Mouse (Mus musculus) embryonic facial prominence, embryonic 11.5 days (tissue): Measurements from ENCODE around the gene Hrh3. TPM values are rescaled to one million over a fixed set of nuclear protein-coding genes. Genes with fewer than 3 reads are reported as not detected.

Experiments used
- ATAC-seq: fragments of 200-750 bp; cut with Nextera tagmentation; replicated peaks from 2 replicates; pipeline ENCODE4 v1.8.0; 2017; ENCODE audit warnings: low read depth; ENCODE audit not compliant: insufficient number of reproducible peaks, low FRiP score, low TSS enrichment
- DNase-seq: peaks from one replicate; pipeline ENCODE4 v3.0.0-alpha.2; 2015; ENCODE audit warnings: low spot score
- H3K27ac ChIP-seq: fragments of 300-500 bp; sonication (generic); replicated peaks from 2 replicates; pipeline ENCODE4 v1.5.1; 2014; ENCODE audit warnings: mild to moderate bottlenecking, low read depth, low read length, control low read depth
- H3K27me3 ChIP-seq: fragments of 300-500 bp; sonication (generic); 2 replicates; pipeline ENCODE4 v1.6.1; 2014; ENCODE audit warnings: mild to moderate bottlenecking, low read length, moderate library complexity, mixed read lengths; ENCODE audit not compliant: control insufficient read depth, insufficient read depth
- H3K36me3 ChIP-seq: fragments of 300-500 bp; sonication (generic); replicated peaks from 2 replicates; pipeline ENCODE4 v1.6.1; 2014; ENCODE audit warnings: low read depth, mild to moderate bottlenecking, low read length, moderate library complexity, mixed read lengths; ENCODE audit not compliant: control insufficient read depth, insufficient read depth
- H3K4me1 ChIP-seq: fragments of 300-500 bp; sonication (generic); 2 replicates; pipeline ENCODE4 v1.6.1; 2014; ENCODE audit warnings: low read length, mixed read lengths; ENCODE audit not compliant: control insufficient read depth, insufficient read depth
- H3K4me2 ChIP-seq: fragments of 300-500 bp; sonication (generic); 2 replicates; pipeline ENCODE4 v1.6.1; 2014; ENCODE audit warnings: low read depth, mild to moderate bottlenecking, control low read depth, low read length, moderate library complexity
- H3K4me3 ChIP-seq: fragments of 300-500 bp; sonication (generic); 2 replicates; pipeline ENCODE4 v1.5.1; 2014; ENCODE audit warnings: low read depth, low read length, control low read depth
- H3K9ac ChIP-seq: fragments of 300-500 bp; sonication (generic); replicated peaks from 2 replicates; pipeline ENCODE4 v1.6.1; 2014; ENCODE audit warnings: mild to moderate bottlenecking, control low read depth, low read length
- H3K9me3 ChIP-seq: fragments of 300-500 bp; sonication (generic); replicated peaks from 2 replicates; pipeline ENCODE4 v1.6.1; 2016; ENCODE audit warnings: mild to moderate bottlenecking, low read length, inconsistent platforms, mixed read lengths; ENCODE audit not compliant: control insufficient read depth
- WGBS: fragments of 180-500 bp; shearing (Covaris S2); extraction: QIAGEN DNeasy Blood & Tissue Kit; methylation state at CpG from one replicate; pipeline ENCODE4 v1.1.7; 2014; 5-methylcytosine and 5-hydroxymethylcytosine counted together
- polyA plus RNA-seq: library from polyadenylated mRNA; unstranded; fragments of >200 nt; fragmentation: Nextera tagmentation; extraction: Ambion mirVana; gene quantifications from 2 replicates; pipeline ENCODE4 v1.2.1, GENCODE M21; 2014

The Hrh3 gene
- polyA plus RNA-seq, 1 experiment from 2014 or later: 0.41 TPM

DNA sequence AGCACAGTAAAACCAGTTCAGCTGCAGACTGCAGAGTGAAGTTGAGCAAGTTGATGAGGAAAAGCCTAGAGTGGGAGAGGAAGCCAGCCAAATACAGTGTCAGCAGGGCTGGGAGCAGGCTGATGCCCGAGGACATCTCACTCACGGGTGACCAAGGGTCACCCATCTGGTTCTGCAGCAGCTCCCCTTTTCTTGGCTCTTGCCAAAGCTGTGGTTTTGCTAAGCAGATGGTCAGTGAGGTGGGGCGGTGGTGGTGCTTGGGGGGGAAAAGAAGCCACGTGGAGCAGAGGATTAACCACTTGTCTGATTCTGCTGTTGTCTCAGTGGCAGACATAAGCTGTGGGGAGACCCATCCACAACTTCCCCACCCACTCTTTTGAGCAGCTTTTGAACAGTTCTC lies 21.9 kb upstream of the Hrh3 start:
- Histone ChIP-seq H3K9ac (no peak overlapping the region), H3K4me3 (no peak overlapping the region), H3K9me3 (no peaks in the 10 kb centered on the region), H3K27me3 (no peaks in the 10 kb centered on the region), H3K4me1 (no peaks in the 10 kb centered on the region), H3K4me2 (no peak overlapping the region), H3K36me3 (no peaks in the 10 kb centered on the region), H3K27ac (no peak overlapping the region)
- no peak for DNase-seq
- 25% methylated on average over 4 of the region's 4 CpGs for WGBS
- ATAC-seq: no peak

DNA sequence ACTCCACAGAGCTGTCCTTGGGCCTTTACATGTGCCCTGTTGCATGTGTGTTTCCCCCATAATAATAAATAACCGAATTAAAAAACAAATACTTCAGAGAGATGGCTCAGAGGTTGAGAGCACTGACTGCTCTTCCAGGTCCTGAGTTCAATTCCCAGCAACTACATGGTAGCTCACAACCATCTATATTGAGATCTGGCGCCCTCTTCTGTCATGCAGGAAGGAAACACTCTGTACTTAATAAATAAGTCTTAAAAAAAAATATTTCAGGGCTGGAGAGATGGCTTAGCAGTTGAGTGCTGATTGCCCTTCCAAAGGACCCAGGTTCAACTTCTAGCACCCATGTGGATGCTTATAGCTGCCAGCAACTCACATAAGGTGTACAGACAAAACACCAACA lies 19.9 kb upstream of the Hrh3 start:
- Histone ChIP-seq H3K36me3 (no peaks in the 10 kb centered on the region), H3K4me2 (no peak overlapping the region), H3K4me3 (no peak overlapping the region), H3K27ac (no peak overlapping the region), H3K27me3 (no peaks in the 10 kb centered on the region), H3K4me1 (no peaks in the 10 kb centered on the region), H3K9ac (no peak overlapping the region), H3K9me3 (no peaks in the 10 kb centered on the region)
- WGBS: 80% methylated on average over 2 of the region's 2 CpGs
- DNase-seq (no peak), ATAC-seq (no peak)

DNA sequence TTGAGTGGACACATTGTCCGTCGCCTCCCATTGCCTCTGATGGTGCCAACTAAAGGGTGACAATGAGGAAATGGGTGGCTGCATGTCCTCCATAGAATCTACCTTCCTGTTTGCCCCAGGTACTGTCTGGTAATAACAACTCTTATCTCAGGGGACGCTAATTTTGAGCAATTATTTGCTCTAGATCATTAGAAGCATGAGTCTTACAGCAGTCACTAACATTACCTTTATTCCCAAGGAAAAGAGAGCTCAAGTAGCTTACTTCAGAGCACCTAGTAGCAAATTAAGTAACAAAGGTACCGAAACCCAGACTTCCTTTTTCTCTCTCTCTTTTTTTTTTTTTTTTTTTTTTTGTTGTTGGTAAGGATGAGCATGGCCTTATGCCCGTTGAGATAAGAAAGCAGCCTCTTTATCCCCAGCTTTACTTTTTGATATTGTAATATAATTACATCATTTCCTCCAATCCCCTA lies 16.0 kb upstream of the Hrh3 start:
- Histone ChIP-seq H3K27ac (no peak overlapping the region), H3K4me3 (peak overlapping the region; percentile 78), H3K4me2 (peak overlapping the region; percentile 83), H3K9ac (peak overlapping the region; percentile 82; the same call in 1 of the 2 replicates), H3K4me1 (peaks cover 3% of the 10 kb centered on the region), H3K9me3 (no peaks in the 10 kb centered on the region), H3K27me3 (no peaks in the 10 kb centered on the region), H3K36me3 (no peaks in the 10 kb centered on the region)
- DNase-seq (no peak), ATAC-seq (no peak)
- WGBS: 67% methylated on average over 5 of the region's 5 CpGs

DNA sequence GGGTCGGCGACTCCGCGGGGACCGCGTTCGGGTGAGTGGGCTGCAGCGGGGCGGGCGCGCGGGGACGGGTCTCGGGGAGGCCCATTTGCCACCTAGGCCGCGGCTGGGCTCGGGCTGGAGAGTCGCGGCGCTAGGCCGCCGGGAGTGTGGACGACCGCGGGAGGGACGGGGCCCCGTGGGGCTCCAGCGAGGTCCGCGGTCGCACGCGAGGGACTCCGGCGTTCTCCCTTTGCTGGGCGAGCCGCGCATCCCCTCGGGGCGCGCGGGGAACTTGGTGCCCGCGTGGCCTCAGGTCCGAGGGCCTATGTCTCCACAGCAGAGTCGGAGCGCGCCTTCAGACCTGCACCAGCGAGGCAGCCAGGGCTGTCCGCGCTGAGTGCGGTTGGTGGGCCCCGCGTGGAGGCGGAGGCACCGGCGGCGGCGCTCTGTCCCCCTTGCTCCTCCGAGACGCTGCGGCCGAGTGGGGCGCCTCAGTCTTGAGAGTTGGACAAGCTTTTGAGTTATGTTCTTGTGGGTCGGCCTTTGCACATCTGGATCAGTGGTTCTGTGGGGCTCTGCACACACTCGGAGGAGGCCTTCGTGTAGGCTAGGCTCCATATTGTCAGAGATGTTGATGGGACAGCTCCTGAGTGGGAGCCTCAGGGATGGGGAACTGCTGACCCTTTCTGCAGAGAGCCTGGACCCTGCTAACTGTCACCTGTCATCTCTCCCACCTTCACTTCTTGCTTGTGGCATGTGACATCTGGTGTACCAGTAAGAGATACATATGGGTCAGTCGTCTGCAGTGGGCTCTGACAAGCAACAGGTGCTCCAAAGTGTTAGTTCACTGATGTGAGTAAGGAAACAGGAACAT lies 15.4 kb upstream of the Hrh3 start:
- peak; percentile 45 for DNase-seq
- Histone ChIP-seq H3K36me3 (no peaks in the 10 kb centered on the region), H3K9ac (peak overlapping the region; percentile 82), H3K27me3 (no peaks in the 10 kb centered on the region), H3K4me3 (peak overlapping the region; percentile 78), H3K9me3 (no peaks in the 10 kb centered on the region), H3K4me1 (peaks cover 3% of the 10 kb centered on the region), H3K27ac (no peak overlapping the region), H3K4me2 (peak overlapping the region; percentile 83)
- under 1% methylated on average over 65 of the region's 68 CpGs for WGBS
- ATAC-seq: peak; percentile 7; the same call in 1 of the 2 replicates

DNA sequence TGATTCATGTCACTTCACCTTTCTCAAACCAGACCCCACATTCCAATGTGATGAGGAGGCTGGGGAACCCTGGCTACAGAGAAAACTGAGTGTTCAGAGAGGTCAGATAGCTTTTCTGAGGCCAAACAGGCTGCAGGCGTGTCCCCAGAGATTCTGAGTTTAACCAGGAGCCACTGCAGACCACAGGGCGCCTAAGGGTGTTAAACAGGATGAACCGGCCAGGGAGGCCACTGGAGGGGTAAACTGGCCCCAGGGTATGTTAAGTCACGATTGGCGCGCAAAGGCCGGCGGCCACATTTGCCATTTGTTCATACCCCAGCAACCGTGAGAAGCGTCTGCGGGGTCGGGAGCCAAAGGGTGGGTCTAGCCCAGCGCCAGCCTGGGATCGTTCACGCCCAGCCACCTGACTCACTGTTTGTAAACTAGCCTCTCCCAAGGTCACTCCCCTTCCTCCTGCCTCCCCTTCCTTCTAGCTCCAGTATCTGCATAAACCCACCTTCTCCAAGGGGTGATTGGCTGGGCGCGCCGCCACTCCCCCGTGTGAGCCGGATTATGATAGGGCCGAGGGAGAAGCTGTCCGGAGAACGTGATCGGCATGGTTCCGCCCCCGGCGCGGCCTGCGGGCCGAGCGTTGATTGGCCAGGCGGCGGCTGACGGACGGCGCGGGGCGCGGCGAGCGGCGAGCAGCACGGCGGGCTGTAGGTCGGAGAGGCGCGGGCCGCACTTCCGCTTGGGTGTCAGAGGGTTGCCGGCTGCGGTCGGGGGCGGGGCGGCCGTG lies 14.6 kb upstream of the Hrh3 start, which contains the start of gene Osbpl2:
Osbpl2 (plus strand) TSS at position 646 of the 778 bp plus-strand sequence.
- 0% methylated on average over 55 of the region's 55 CpGs for WGBS
- H3K4me1 ChIP-seq: peaks cover 3% of the 10 kb centered on the region
- ATAC-seq: peak; percentile 98
- peak within 1 kb of the TSS; percentile 78 for H3K4me3 ChIP-seq
- no peaks in the 10 kb centered on the region for H3K27me3 ChIP-seq
- DNase-seq: peak; percentile 97
- no peaks in the 10 kb centered on the region for H3K36me3 ChIP-seq
- no peak within 1 kb of the TSS for H3K27ac ChIP-seq
- H3K9me3 ChIP-seq: no peaks in the 10 kb centered on the region
- H3K4me2 ChIP-seq: peak within 1 kb of the TSS; percentile 83
- H3K9ac ChIP-seq: peak within 1 kb of the TSS; percentile 82

DNA sequence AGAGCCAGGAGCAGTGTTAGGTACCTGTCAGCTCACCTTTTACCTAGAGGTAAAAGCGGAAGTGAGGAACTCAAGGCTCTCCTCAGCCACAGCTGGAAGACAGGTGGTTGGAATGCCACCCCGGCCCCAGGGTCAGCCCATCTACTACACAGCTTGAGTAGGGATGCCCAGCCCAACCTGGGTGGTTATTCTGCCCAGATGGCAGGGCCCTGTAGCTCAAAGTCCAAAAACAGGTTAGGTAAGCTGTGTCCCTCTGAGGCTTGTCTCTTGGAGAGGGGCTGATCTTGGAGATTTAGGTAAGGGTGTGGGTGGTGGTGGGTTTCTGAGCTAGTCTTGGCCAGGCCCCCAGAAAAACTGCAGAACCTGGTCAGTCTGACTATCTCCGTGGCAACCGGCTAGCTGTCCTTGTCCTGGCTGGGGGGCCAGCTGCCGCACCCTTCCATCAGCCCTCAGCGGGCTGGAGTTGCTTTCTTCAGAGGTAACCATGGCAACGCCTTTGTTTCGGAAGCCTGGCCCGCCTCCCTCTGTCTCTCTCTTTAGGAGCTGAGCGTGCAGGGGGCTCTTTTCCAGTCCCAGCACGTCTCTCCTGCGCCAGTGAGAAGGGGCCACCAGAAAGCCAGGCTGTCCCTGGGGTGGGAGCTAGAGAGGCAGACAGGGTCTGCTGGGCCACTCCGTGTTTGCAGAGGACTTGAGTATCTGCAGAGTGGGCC lies 13.4 kb upstream of the Hrh3 start:
- ATAC-seq (peak; percentile 22; the same call in 1 of the 2 replicates), DNase-seq (peak; percentile 70)
- Histone ChIP-seq H3K4me3 (no peak overlapping the region), H3K27me3 (no peaks in the 10 kb centered on the region), H3K27ac (no peak overlapping the region; the same call in 1 of the 2 replicates), H3K9me3 (no peaks in the 10 kb centered on the region), H3K36me3 (no peaks in the 10 kb centered on the region), H3K9ac (no peak overlapping the region; the same call in 1 of the 2 replicates), H3K4me1 (peaks cover 3% of the 10 kb centered on the region), H3K4me2 (peak overlapping the region; percentile 2; the same call in 1 of the 2 replicates)
- WGBS: 9% methylated on average over 13 of the region's 13 CpGs

DNA sequence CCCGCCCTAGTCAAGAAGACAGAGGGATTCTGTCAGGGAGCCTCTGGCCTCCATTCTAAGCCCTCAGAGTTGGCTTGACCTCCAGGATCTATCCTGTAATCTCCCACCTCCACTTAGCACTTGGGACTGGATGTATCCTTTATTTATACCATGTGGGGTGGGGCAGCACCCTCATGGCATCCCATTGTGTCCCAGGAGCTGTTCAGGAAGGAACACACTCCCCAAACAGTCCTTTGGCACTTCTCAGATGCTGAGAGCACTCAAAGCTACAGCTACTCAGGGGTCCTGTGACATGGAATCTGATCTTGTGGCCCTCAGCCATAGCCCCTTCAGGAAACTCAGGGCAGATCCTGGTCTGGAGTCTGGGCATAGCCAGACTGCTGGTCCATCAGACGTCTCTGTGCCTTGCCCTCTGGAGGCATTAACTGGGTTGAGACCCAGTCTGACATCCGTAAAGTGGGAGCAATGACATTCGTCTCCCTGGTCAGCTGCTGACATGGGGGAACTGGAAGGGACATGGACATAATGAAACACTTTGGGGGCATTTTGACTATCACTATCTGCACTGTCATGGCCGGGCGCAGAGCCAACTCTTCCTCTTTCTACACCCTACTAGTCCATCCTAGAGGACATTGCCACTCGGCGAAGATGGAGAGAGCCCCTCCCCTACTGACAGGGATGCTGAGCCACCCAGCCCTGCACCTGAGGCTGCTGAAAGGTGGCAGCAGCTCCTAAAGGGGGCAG lies 12.6 kb upstream of the Hrh3 start:
- Histone ChIP-seq H3K9ac (no peak overlapping the region), H3K4me1 (peaks cover 3% of the 10 kb centered on the region), H3K4me2 (no peak overlapping the region), H3K4me3 (no peak overlapping the region), H3K27me3 (no peaks in the 10 kb centered on the region), H3K27ac (no peak overlapping the region), H3K9me3 (no peaks in the 10 kb centered on the region), H3K36me3 (no peaks in the 10 kb centered on the region)
- WGBS: 75% methylated on average over 8 of the region's 8 CpGs
- DNase-seq (no peak), ATAC-seq (no peak)
